Mouse (Mus musculus): Measurements from ENCODE around the gene Pik3cd. TPM values are rescaled to one million over a fixed set of nuclear protein-coding genes. Genes with fewer than 3 reads are reported as not detected.

Gene Pik3cd
- polyA plus RNA-seq, 1 experiment: 1.4 TPM

DNA sequence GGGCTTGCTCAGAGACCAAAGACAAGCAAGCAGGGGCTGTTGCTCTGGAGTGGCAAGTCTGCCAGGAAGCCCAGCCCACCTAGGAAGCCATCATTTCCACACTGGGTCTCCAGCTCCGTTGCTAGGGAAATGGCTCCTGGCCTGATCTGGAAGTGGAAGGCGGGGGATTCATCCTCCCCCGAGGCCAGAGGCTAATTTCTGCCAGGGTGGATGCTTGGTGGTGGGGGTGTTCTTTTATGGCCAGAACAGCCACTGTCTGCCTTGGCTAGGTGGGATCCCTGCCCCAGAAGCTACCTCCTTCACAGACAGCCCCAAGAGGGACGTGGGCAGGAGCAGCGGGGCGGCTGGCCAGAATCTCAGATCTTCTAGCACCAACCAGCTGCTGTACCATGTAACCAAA is 31.4 kb upstream of the Pik3cd start:
- TF ChIP-seq MYOG (IDR thresholded peaks at IDR 0.05; ENCODE audit: control insufficient read depth in 1 of 3, insufficient read depth in 1 of 3, insufficient read length in 2 of 3, low read depth in 2 of 3): peak in 1 of 3 experiments; percentile 22
- TF ChIP-seq MYOD1 (IDR thresholded peaks at IDR 0.05; ENCODE audit: control insufficient read depth in 1 of 3, insufficient read length in 2 of 3, low read depth in 2 of 3): peak in 1 of 3 experiments; percentile 8
- TF ChIP-seq TCF3 (IDR thresholded peaks at IDR 0.05; ENCODE audit: insufficient read length, low read depth): no peak
- no peak overlapping the region for H3ac ChIP-seq (ENCODE audit: control insufficient read depth, insufficient read length)
- H3K79me2 ChIP-seq (ENCODE audit: control insufficient read depth, insufficient read depth): peaks cover 41% of the 10 kb centered on the region
- no peaks in the 10 kb centered on the region for H3K27me3 ChIP-seq (ENCODE audit: control insufficient read depth, insufficient read depth, insufficient read length)
- no peak overlapping the region for H3K4me2 ChIP-seq (ENCODE audit: low read depth)
- H3K36me3 ChIP-seq (ENCODE audit: control insufficient read depth, insufficient read depth): no peaks in the 10 kb centered on the region
- no peak overlapping the region for H3K4me3 ChIP-seq

DNA sequence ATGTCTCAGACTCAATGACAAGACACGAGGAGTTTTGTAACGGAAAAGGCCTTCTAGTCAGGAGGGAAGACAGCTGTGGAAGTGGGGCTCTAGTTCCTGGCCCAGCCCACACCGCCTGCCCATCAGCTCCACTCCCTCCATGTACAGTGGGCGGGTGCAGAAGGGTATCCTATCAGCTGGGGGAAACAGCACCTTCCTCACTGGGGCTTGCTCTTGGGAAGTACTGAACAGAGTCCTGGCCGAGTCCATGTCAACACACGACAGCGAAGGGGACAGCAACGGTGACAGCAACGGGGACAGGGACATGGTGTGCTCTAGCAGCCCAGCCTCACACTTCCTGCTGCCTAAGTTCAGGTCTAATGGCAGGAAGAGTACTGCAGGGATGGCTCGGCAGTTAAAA is 30.4 kb upstream of the Pik3cd start:
- TF ChIP-seq MYOG (IDR thresholded peaks at IDR 0.05; ENCODE audit: control insufficient read depth in 1 of 3, insufficient read depth in 1 of 3, insufficient read length in 2 of 3, low read depth in 2 of 3): peak in 1 of 3 experiments; percentile 3
- TF ChIP-seq REST (IDR thresholded peaks at IDR 0.05; ENCODE audit: insufficient read depth, insufficient read length): no peak
- TF ChIP-seq MYOD1 (IDR thresholded peaks at IDR 0.05; ENCODE audit: control insufficient read depth in 1 of 3, insufficient read length in 2 of 3, low read depth in 2 of 3): peak in 1 of 3 experiments; percentile 50
- H3K4me2 ChIP-seq (ENCODE audit: low read depth): peak overlapping the region; percentile 8
- no peak overlapping the region for H3ac ChIP-seq (ENCODE audit: control insufficient read depth, insufficient read length)
- no peaks in the 10 kb centered on the region for H3K27me3 ChIP-seq (ENCODE audit: control insufficient read depth, insufficient read depth, insufficient read length)
- no peak overlapping the region for H3K4me3 ChIP-seq
- peaks cover 41% of the 10 kb centered on the region for H3K79me2 ChIP-seq (ENCODE audit: control insufficient read depth, insufficient read depth)
- no peaks in the 10 kb centered on the region for H3K36me3 ChIP-seq (ENCODE audit: control insufficient read depth, insufficient read depth)

DNA sequence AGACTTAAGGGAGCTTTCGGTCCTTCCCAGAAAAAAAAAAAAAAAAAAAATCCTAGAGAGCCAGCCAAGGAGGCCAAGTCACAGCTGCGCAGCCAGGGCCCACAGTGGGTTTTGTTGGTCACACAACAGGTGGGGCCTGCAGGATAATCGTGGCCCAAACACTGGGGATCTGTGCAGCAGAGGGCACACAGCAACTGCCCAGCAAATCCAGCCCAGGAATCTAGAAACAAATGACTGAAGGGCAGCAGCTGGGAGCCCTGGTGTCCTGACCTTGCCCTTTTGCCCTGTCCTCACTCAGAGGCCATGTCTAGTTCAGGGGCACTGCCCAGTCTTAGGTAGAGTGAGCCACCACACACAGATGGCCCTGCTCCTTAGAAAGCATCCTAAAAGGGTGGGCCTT is 29.9 kb upstream of the Pik3cd start:
- H3K36me3 ChIP-seq (ENCODE audit: control insufficient read depth, insufficient read depth): no peaks in the 10 kb centered on the region
- TF ChIP-seq MYOG (IDR thresholded peaks at IDR 0.05; ENCODE audit: control insufficient read depth in 1 of 3, insufficient read depth in 1 of 3, insufficient read length in 2 of 3, low read depth in 2 of 3) (peak; percentile 68 to 94 (median 92)), MAX (IDR thresholded peaks at IDR 0.05; ENCODE audit: low read depth) (no peak), E2F4 (IDR thresholded peaks at IDR 0.05; ENCODE audit: insufficient read depth) (no peak), SRF (IDR thresholded peaks at IDR 0.05; ENCODE audit: control insufficient read depth, insufficient read length, low read depth) (no peak), USF1 (IDR thresholded peaks at IDR 0.05; ENCODE audit: low read depth) (no peak), POLR2A (IDR thresholded peaks at IDR 0.05; ENCODE audit: insufficient read length, low read depth) (no peak), TCF12 (IDR thresholded peaks at IDR 0.05; ENCODE audit: insufficient read depth, poor library complexity, severe bottlenecking) (peak; percentile 96), REST (IDR thresholded peaks at IDR 0.05; ENCODE audit: insufficient read depth, insufficient read length) (no peak), TCF3 (IDR thresholded peaks at IDR 0.05; ENCODE audit: insufficient read length, low read depth) (peak; percentile 87), CEBPB (IDR thresholded peaks at IDR 0.05; ENCODE audit: insufficient read depth, poor library complexity, severe bottlenecking) (no peak), MYOD1 (IDR thresholded peaks at IDR 0.05; ENCODE audit: control insufficient read depth in 1 of 3, insufficient read length in 2 of 3, low read depth in 2 of 3) (peak; percentile 66 to 93 (median 86)), POLR2AphosphoS2 (IDR thresholded peaks at IDR 0.05; ENCODE audit: insufficient read length, low read depth) (no peak)
- no peaks in the 10 kb centered on the region for H3K27me3 ChIP-seq (ENCODE audit: control insufficient read depth, insufficient read depth, insufficient read length)
- no peak overlapping the region for H3K4me2 ChIP-seq (ENCODE audit: low read depth)
- H3K79me2 ChIP-seq (ENCODE audit: control insufficient read depth, insufficient read depth): peaks cover 39% of the 10 kb centered on the region
- H3K4me3 ChIP-seq: no peak overlapping the region
- H3ac ChIP-seq (ENCODE audit: control insufficient read depth, insufficient read length): no peak overlapping the region

DNA sequence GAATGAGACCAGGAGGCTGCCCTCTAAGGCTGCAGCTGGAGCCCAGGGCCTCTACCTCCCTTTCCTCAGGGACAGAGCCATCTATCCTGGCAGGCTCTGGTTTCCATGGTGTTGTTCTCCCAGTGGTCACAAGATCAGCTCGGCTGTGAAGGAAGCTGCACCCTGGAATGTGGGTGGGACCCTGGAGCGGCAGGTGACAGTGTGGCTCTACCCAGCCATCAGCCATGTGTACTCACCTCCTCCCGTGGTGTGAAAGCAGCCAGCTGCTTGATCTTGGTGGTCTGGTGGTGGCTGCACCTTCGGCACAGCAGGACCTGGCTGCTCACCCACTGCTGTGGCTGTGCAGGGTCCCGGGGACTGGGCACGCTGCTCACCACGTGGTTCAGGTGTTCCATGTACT is 28.5 kb upstream of the Pik3cd start:
- no peak overlapping the region for H3K4me2 ChIP-seq (ENCODE audit: low read depth)
- no peak overlapping the region for H3K4me3 ChIP-seq
- peaks cover 24% of the 10 kb centered on the region for H3K79me2 ChIP-seq (ENCODE audit: control insufficient read depth, insufficient read depth)
- no peak overlapping the region for H3ac ChIP-seq (ENCODE audit: control insufficient read depth, insufficient read length)
- no peaks in the 10 kb centered on the region for H3K36me3 ChIP-seq (ENCODE audit: control insufficient read depth, insufficient read depth)
- H3K27me3 ChIP-seq (ENCODE audit: control insufficient read depth, insufficient read depth, insufficient read length): no peaks in the 10 kb centered on the region
- TF ChIP-seq POLR2AphosphoS2 (IDR thresholded peaks at IDR 0.05; ENCODE audit: insufficient read length, low read depth): no peak
- peak in 2 of 3 experiments; percentile 55 to 87 for TF ChIP-seq MYOG (IDR thresholded peaks at IDR 0.05; ENCODE audit: control insufficient read depth in 1 of 3, insufficient read depth in 1 of 3, insufficient read length in 2 of 3, low read depth in 2 of 3)
- TF ChIP-seq MYOD1 (IDR thresholded peaks at IDR 0.05; ENCODE audit: control insufficient read depth in 1 of 3, insufficient read length in 2 of 3, low read depth in 2 of 3): peak in 2 of 3 experiments; percentile 28 to 55
- TF ChIP-seq TCF3 (IDR thresholded peaks at IDR 0.05; ENCODE audit: insufficient read length, low read depth): peak; percentile 38

DNA sequence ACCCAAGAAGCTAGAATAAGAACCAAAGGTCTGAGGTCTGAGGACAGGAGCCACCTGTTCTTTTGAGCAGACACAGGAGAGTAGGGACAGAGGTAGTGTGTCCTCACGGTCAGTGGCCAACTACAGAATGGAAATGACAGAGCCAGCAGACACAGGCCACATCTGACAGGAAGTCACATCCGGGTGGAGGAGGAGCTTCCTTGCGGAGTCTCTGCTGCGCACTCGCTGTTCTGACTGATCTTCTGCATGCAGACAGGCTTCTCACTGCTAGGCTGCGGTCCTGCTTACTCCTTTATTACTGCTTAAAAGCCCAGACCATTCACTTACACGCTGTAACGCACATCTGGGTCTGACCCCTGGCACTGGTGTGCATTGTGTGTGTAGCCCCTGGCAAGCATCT is 26.4 kb upstream of the Pik3cd start:
- peaks cover 6% of the 10 kb centered on the region for H3K79me2 ChIP-seq (ENCODE audit: control insufficient read depth, insufficient read depth)
- no peak overlapping the region for H3K4me2 ChIP-seq (ENCODE audit: low read depth)
- no peaks in the 10 kb centered on the region for H3K36me3 ChIP-seq (ENCODE audit: control insufficient read depth, insufficient read depth)
- H3ac ChIP-seq (ENCODE audit: control insufficient read depth, insufficient read length): no peak overlapping the region
- H3K4me3 ChIP-seq: no peak overlapping the region
- no peaks in the 10 kb centered on the region for H3K27me3 ChIP-seq (ENCODE audit: control insufficient read depth, insufficient read depth, insufficient read length)
- no peak for TF ChIP-seq TCF3 (IDR thresholded peaks at IDR 0.05; ENCODE audit: insufficient read length, low read depth)
- TF ChIP-seq SRF (IDR thresholded peaks at IDR 0.05; ENCODE audit: control insufficient read depth, insufficient read length, low read depth): no peak
- no peak for TF ChIP-seq REST (IDR thresholded peaks at IDR 0.05; ENCODE audit: insufficient read depth, insufficient read length)
- TF ChIP-seq MYOD1 (IDR thresholded peaks at IDR 0.05; ENCODE audit: control insufficient read depth in 1 of 3, insufficient read length in 2 of 3, low read depth in 2 of 3): no peak
- TF ChIP-seq CEBPB (IDR thresholded peaks at IDR 0.05; ENCODE audit: insufficient read depth, poor library complexity, severe bottlenecking): no peak
- no peak for TF ChIP-seq POLR2A (IDR thresholded peaks at IDR 0.05; ENCODE audit: insufficient read length, low read depth)
- no peak for TF ChIP-seq MYOG (IDR thresholded peaks at IDR 0.05; ENCODE audit: control insufficient read depth in 1 of 3, insufficient read depth in 1 of 3, insufficient read length in 2 of 3, low read depth in 2 of 3)
- no peak for TF ChIP-seq TCF12 (IDR thresholded peaks at IDR 0.05; ENCODE audit: insufficient read depth, poor library complexity, severe bottlenecking)
